25 mouse cellular contexts compared by ENCODE assay signal in genomic region chr1:71681306-71681705, GRCm38 (mm10). TPM values are rescaled to one million over a fixed set of nuclear protein-coding genes. Genes with fewer than 3 reads are reported as not detected.
A peak's percentile ranks its signal among the peaks of the same experiment; 100 is the strongest.
DNase-seq lines count a peak whose midpoint lies in the region; ATAC-seq and TF ChIP-seq lines count a peak whose summit lies in the region.
"Had no signal": no experiment of that assay in that cellular context is flagged by ENCODE, and none has a peak within 500 bp of the region (broad histone marks: within the 10 kb centered on the region; RNA-seq: fewer than 3 reads in every experiment).

No protein-coding gene starts in this region.

- H3K79me2 ChIP-seq in heart, adult 2 months (replicated peaks; ENCODE audit: control insufficient read depth, insufficient read depth, low read length) = no peaks in the 10 kb centered on the region

- no peak for TF ChIP-seq CTCF in heart, adult 2 months (IDR thresholded peaks at IDR 0.05)
- TF ChIP-seq CTCF in liver, postnatal 0 days (IDR thresholded peaks at IDR 0.05; ENCODE audit: low read depth) = no peak

- ATAC-seq in liver, postnatal 0 days = no peak
- peak; percentile 94 for ATAC-seq in liver, embryonic 13.5 days (ENCODE audit: low read depth)
- ATAC-seq in forebrain, embryonic 11.5 days (replicated peaks; ENCODE audit: low FRiP score) = no peak
- ATAC-seq: midbrain, embryonic 13.5 days had no signal

- no peak overlapping the region for H3K4me3 ChIP-seq in heart, embryonic 10.5 days
- H3K4me3 ChIP-seq in heart, adult 2 months = no peak overlapping the region
- H3K4me3 ChIP-seq in liver, postnatal 0 days (ENCODE audit: low read depth, low read length) = no peak overlapping the region
- H3K4me3 ChIP-seq in liver, embryonic 13.5 days (replicated peaks) = no peak overlapping the region
- no peak overlapping the region for H3K4me3 ChIP-seq in forebrain, embryonic 11.5 days (ENCODE audit: low read depth, low read length)
- H3K4me3 ChIP-seq: forebrain, embryonic 12.5 days; hindbrain, embryonic 12.5 days; layer of hippocampus, adult 2 months; limb, embryonic 12.5 days; midbrain, embryonic 13.5 days; neural tube, embryonic 13.5 days had no signal

- H3K27ac ChIP-seq in heart, embryonic 10.5 days = peak overlapping the region; percentile 42
- H3K27ac ChIP-seq in heart, adult 2 months = no peak overlapping the region
- no peak overlapping the region for H3K27ac ChIP-seq in liver, postnatal 0 days (ENCODE audit: low read depth)
- no peak overlapping the region for H3K27ac ChIP-seq in liver, embryonic 13.5 days
- H3K27ac ChIP-seq in forebrain, embryonic 11.5 days (ENCODE audit: low read depth, low read length) = no peak overlapping the region
- H3K27ac ChIP-seq: forebrain, embryonic 12.5 days; hindbrain, embryonic 12.5 days; layer of hippocampus, adult 2 months; limb, embryonic 12.5 days; midbrain, embryonic 13.5 days; neural tube, embryonic 13.5 days had no signal

- peaks cover 20% of the 10 kb centered on the region for H3K4me1 ChIP-seq in heart, embryonic 10.5 days
- peaks cover 4% of the 10 kb centered on the region for H3K4me1 ChIP-seq in heart, adult 2 months (ENCODE audit: control insufficient read depth, insufficient read depth, low read length)
- H3K4me1 ChIP-seq in liver, postnatal 0 days (ENCODE audit: insufficient read depth) = no peaks in the 10 kb centered on the region
- peaks cover 30% of the 10 kb centered on the region for H3K4me1 ChIP-seq in liver, embryonic 13.5 days (replicated peaks)
- H3K4me1 ChIP-seq in forebrain, embryonic 11.5 days (replicated peaks; ENCODE audit: control insufficient read depth, insufficient read depth, low read length) = no peaks in the 10 kb centered on the region
- H3K4me1 ChIP-seq: forebrain, embryonic 12.5 days; hindbrain, embryonic 12.5 days; midbrain, embryonic 13.5 days had no signal

- no peaks in the 10 kb centered on the region for H3K9me3 ChIP-seq in heart, embryonic 10.5 days
- H3K9me3 ChIP-seq in liver, postnatal 0 days (ENCODE audit: low read length) = 0 out of 2 replicates have a peak, but pooled peaks cover 2% of the 10 kb centered on the region
- no peaks in the 10 kb centered on the region for H3K9me3 ChIP-seq in liver, embryonic 13.5 days (replicated peaks)
- H3K9me3 ChIP-seq in forebrain, embryonic 11.5 days (ENCODE audit: control insufficient read depth, low read length) = no peaks in the 10 kb centered on the region
- H3K9me3 ChIP-seq: forebrain, embryonic 12.5 days; hindbrain, embryonic 12.5 days; limb, embryonic 12.5 days; midbrain, embryonic 13.5 days; neural tube, embryonic 13.5 days had no signal

- no peak for DNase-seq in heart, embryonic 10.5 days (ENCODE audit: low spot score)
- no peak for DNase-seq in heart, adult 2 months
- peak; percentile 23 for DNase-seq in liver
- DNase-seq in liver, postnatal 0 days = no peak
- peak; percentile 24 for DNase-seq in liver, embryonic 13.5 days
- DNase-seq in forebrain, embryonic 11.5 days (ENCODE audit: low spot score) = no peak
- DNase-seq in left cerebral cortex, postnatal 14 days (ENCODE audit: low spot score in 2 of 2) = no peak
- DNase-seq: adrenal gland, postnatal 14 days; cerebellum, adult 8-10 months; cerebellum, postnatal 36 days; embryo, embryonic 11 days; gastrocnemius, postnatal 25 days; heart, postnatal 14 days; kidney, adult 8-10 months; kidney, postnatal 25 days; lung, adult 2 months; lung, postnatal 14 days; thymus, adult 18-20 months; thymus, postnatal 36 days had no signal

- no peaks in the 10 kb centered on the region for H3K36me3 ChIP-seq in heart, embryonic 10.5 days
- H3K36me3 ChIP-seq in heart, adult 2 months (ENCODE audit: control insufficient read depth, insufficient read depth, low read length) = no peaks in the 10 kb centered on the region
- no peaks in the 10 kb centered on the region for H3K36me3 ChIP-seq in liver, postnatal 0 days (replicated peaks; ENCODE audit: insufficient read depth, low read length)
- H3K36me3 ChIP-seq in liver, embryonic 13.5 days = no peaks in the 10 kb centered on the region
- H3K36me3 ChIP-seq in forebrain, embryonic 11.5 days (ENCODE audit: control insufficient read depth, insufficient read depth, low read length) = no peaks in the 10 kb centered on the region
- H3K36me3 ChIP-seq: forebrain, embryonic 12.5 days; hindbrain, embryonic 12.5 days; limb, embryonic 12.5 days; midbrain, embryonic 13.5 days; neural tube, embryonic 13.5 days had no signal

- no peak overlapping the region for H3K4me2 ChIP-seq in liver, postnatal 0 days (ENCODE audit: low read depth, low read length)
- H3K4me2 ChIP-seq in liver, embryonic 13.5 days = no peak overlapping the region
- H3K4me2 ChIP-seq in forebrain, embryonic 11.5 days (ENCODE audit: low read depth, low read length, severe bottlenecking) = no peak overlapping the region
- H3K4me2 ChIP-seq: forebrain, embryonic 12.5 days; hindbrain, embryonic 12.5 days; limb, embryonic 12.5 days; midbrain, embryonic 13.5 days; neural tube, embryonic 13.5 days had no signal

- intact Hi-C loops in heart, adult 2 months (cut with DNase I) = no loop called here
- intact Hi-C loops in left cerebral cortex, postnatal 14 days (cut with DNase I) = no loop called here

- no peak overlapping the region for H3K9ac ChIP-seq in heart, adult 2 months (ENCODE audit: low read depth, low read length)
- no peak overlapping the region for H3K9ac ChIP-seq in liver, postnatal 0 days (replicated peaks)
- H3K9ac ChIP-seq in liver, embryonic 13.5 days = no peak overlapping the region
- no peak overlapping the region for H3K9ac ChIP-seq in forebrain, embryonic 11.5 days (ENCODE audit: low read length)
- H3K9ac ChIP-seq: forebrain, embryonic 12.5 days; hindbrain, embryonic 12.5 days; limb, embryonic 12.5 days; midbrain, embryonic 13.5 days; neural tube, embryonic 13.5 days had no signal

- WGBS in heart, embryonic 10.5 days = 6% methylated on average over 2 of the region's 2 CpGs
- 54% methylated on average over 2 of the region's 2 CpGs for WGBS in heart, adult 2 months
- WGBS in liver, postnatal 0 days (ENCODE audit: insufficient replicate concordance) = 21% methylated on average over 2 of the region's 2 CpGs
- 13% methylated on average over 2 of the region's 2 CpGs for WGBS in liver, embryonic 13.5 days (ENCODE audit: insufficient replicate concordance)
- 21% methylated on average over 2 of the region's 2 CpGs for WGBS in forebrain, embryonic 11.5 days

- no peaks in the 10 kb centered on the region for H3K27me3 ChIP-seq in heart, embryonic 10.5 days (ENCODE audit: insufficient read depth, poor library complexity, severe bottlenecking)
- H3K27me3 ChIP-seq in heart, adult 2 months (ENCODE audit: control insufficient read depth, insufficient read depth, low read length) = no peaks in the 10 kb centered on the region
- H3K27me3 ChIP-seq in liver, postnatal 0 days (ENCODE audit: insufficient read depth, low read length) = no peaks in the 10 kb centered on the region
- no peaks in the 10 kb centered on the region for H3K27me3 ChIP-seq in liver, embryonic 13.5 days
- no peaks in the 10 kb centered on the region for H3K27me3 ChIP-seq in forebrain, embryonic 11.5 days (ENCODE audit: control insufficient read depth, insufficient read depth, low read length)
- H3K27me3 ChIP-seq: forebrain, embryonic 12.5 days; hindbrain, embryonic 12.5 days; limb, embryonic 12.5 days; midbrain, embryonic 13.5 days; neural tube, embryonic 13.5 days had no signal

- no peak for TF ChIP-seq EP300 in heart, adult 2 months (IDR thresholded peaks at IDR 0.05; ENCODE audit: insufficient read depth, low read depth, low read length)
- no peak for TF ChIP-seq EP300 in liver, postnatal 0 days (IDR thresholded peaks at IDR 0.05; ENCODE audit: low read depth)

- TF ChIP-seq POLR2A in heart, adult 2 months (IDR thresholded peaks at IDR 0.05; ENCODE audit: insufficient read depth, low read depth, low read length) = no peak

RNA-seq across cellular contexts. Expression of gene Fn1, which starts 28.3 kb away (rescaled TPM):
- 356 and 440 TPM in 2 replicates for polyA plus RNA-seq in heart, embryonic 10.5 days (2016; fragmentation: Nextera tagmentation; extraction: Ambion mirVana)
- 10 to 100 TPM; 58.2 to 95.9 TPM for total RNA-seq in heart, adult 2 months (2021)
- polyA plus RNA-seq in heart, adult 2 months (2012; rRNA removed) = 40.5 and 50.6 TPM in 2 replicates
- 380 and 450 TPM in 2 replicates for polyA plus RNA-seq in liver, postnatal 0 days (2015; fragmentation: Nextera tagmentation; extraction: Ambion mirVana)
- polyA plus RNA-seq in liver, embryonic 13.5 days (2015; fragmentation: Nextera tagmentation; extraction: Ambion mirVana) = 53.0 and 58.5 TPM in 2 replicates
- polyA plus RNA-seq in forebrain, embryonic 11.5 days (2014; fragmentation: Nextera tagmentation; extraction: Ambion mirVana) = 110 and 120 TPM in 2 replicates
- 100 to 1,000 TPM in 1 of 2 experiments, 10 to 100 TPM in 1; 88.4 to 101 TPM for total RNA-seq in left cerebral cortex, postnatal 14 days (2021)

Comparison
In these comparisons a context has a peak if more than half of its experiments do, and no peak if none do; other contexts are left out.
1. DNase-seq: peak in liver (single experiment) and liver, embryonic 13.5 days (single experiment); none in heart, embryonic 10.5 days (single experiment), heart, adult 2 months (0 of 2), liver, postnatal 0 days (single experiment), forebrain, embryonic 11.5 days (single experiment) and left cerebral cortex, postnatal 14 days (0 of 2).